ENCODE assay signal across 21 mouse cellular contexts in the genomic region with DNA sequence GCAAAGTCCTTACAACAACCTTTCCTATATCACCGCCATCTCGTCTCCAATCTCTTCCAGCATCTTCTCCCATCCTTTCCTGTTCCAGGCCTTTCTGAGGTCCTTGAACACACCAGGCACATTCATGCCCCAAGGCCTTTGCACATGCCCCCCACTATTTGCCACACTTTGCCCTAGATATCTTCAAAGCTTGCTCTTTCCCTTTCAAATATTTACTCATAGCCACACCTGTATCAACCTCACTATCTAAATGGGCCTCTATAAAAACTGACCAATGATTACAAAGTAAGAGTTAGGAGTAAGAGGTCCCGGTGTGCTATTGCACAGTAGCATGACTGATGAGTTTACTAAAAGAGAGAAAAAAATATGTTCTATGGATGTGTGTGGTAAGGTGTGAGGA. TPM values are rescaled to one million over a fixed set of nuclear protein-coding genes. Genes with fewer than 3 reads are reported as not detected.
A peak's percentile ranks its signal among the peaks of the same experiment; 100 is the strongest.
DNase-seq lines count a peak whose midpoint lies in the region; ATAC-seq lines count a peak whose summit lies in the region.
"Had no signal": no experiment of that assay in that cellular context is flagged by ENCODE, and none has a peak within 500 bp of the region (broad histone marks: within the 10 kb centered on the region; RNA-seq: fewer than 3 reads in every experiment).

No protein-coding gene starts in this region.

- no peaks in the 10 kb centered on the region for H3K4me1 ChIP-seq in intestine, embryonic 14.5 days (replicated peaks; ENCODE audit: control insufficient read depth, insufficient read depth, low read length)
- H3K4me1 ChIP-seq in intestine, embryonic 16.5 days (ENCODE audit: control insufficient read depth, insufficient read depth, low read length) = no peaks in the 10 kb centered on the region
- H3K4me1 ChIP-seq in stomach, embryonic 15.5 days = no peaks in the 10 kb centered on the region
- H3K4me1 ChIP-seq: embryonic facial prominence, embryonic 12.5 days; embryonic facial prominence, embryonic 15.5 days; hindbrain, embryonic 12.5 days had no signal

- no peak overlapping the region for H3K27ac ChIP-seq in intestine, embryonic 14.5 days (ENCODE audit: low read depth)
- no peak overlapping the region for H3K27ac ChIP-seq in intestine, embryonic 16.5 days (ENCODE audit: low read length)
- no peak overlapping the region for H3K27ac ChIP-seq in stomach, embryonic 15.5 days
- H3K27ac ChIP-seq: embryonic facial prominence, embryonic 12.5 days; embryonic facial prominence, embryonic 15.5 days; gastrocnemius, adult 2 months; hindbrain, embryonic 12.5 days had no signal

- WGBS in intestine, embryonic 14.5 days = 78% methylated on average over 3 of the region's 3 CpGs
- 66% methylated on average over 3 of the region's 3 CpGs for WGBS in intestine, embryonic 16.5 days
- WGBS in large intestine, adult 2 months = 25% methylated on average over 3 of the region's 3 CpGs
- WGBS in stomach, embryonic 15.5 days = 71% methylated on average over 3 of the region's 3 CpGs

- H3K27me3 ChIP-seq in intestine, embryonic 14.5 days (replicated peaks; ENCODE audit: control insufficient read depth, insufficient read depth, low read length) = no peaks in the 10 kb centered on the region
- H3K27me3 ChIP-seq in intestine, embryonic 16.5 days (replicated peaks; ENCODE audit: control insufficient read depth, insufficient read depth, low read length) = no peaks in the 10 kb centered on the region
- no peaks in the 10 kb centered on the region for H3K27me3 ChIP-seq in stomach, embryonic 15.5 days (replicated peaks)
- H3K27me3 ChIP-seq: embryonic facial prominence, embryonic 12.5 days; embryonic facial prominence, embryonic 15.5 days; hindbrain, embryonic 12.5 days had no signal

- peak; percentile 46 for DNase-seq in intestine, embryonic 14.5 days (ENCODE audit: low spot score)
- DNase-seq in large intestine, adult 2 months (ENCODE audit: low read depth, low spot score) = peak; percentile 44
- no peak for DNase-seq in kidney, adult 8-10 months
- DNase-seq in layer of hippocampus, postnatal 10 days (ENCODE audit: low spot score in 2 of 2) = no peak
- no peak for DNase-seq in cerebellum, adult 11-12 months
- DNase-seq: adrenal gland, adult 8-10 months; adrenal gland, postnatal 25 days; cerebellum, adult 18-20 months; cerebellum, adult 9-10 months; cerebellum, postnatal 14 days; forebrain, postnatal 0 days; gastrocnemius, adult 2 months; gastrocnemius, postnatal 14 days had no signal

- H3K36me3 ChIP-seq in intestine, embryonic 14.5 days (ENCODE audit: control insufficient read depth, insufficient read depth, low read length) = no peaks in the 10 kb centered on the region
- H3K36me3 ChIP-seq in intestine, embryonic 16.5 days (ENCODE audit: control insufficient read depth, insufficient read depth, low read length) = no peaks in the 10 kb centered on the region
- H3K36me3 ChIP-seq in stomach, embryonic 15.5 days = no peaks in the 10 kb centered on the region
- H3K36me3 ChIP-seq: embryonic facial prominence, embryonic 12.5 days; embryonic facial prominence, embryonic 15.5 days; hindbrain, embryonic 12.5 days had no signal

- H3K4me3 ChIP-seq in intestine, embryonic 14.5 days (ENCODE audit: low read depth, low read length) = no peak overlapping the region
- H3K4me3 ChIP-seq in intestine, embryonic 16.5 days (ENCODE audit: low read length) = no peak overlapping the region
- H3K4me3 ChIP-seq in stomach, embryonic 15.5 days (replicated peaks) = no peak overlapping the region
- H3K4me3 ChIP-seq: embryonic facial prominence, embryonic 12.5 days; embryonic facial prominence, embryonic 15.5 days; gastrocnemius, adult 2 months; hindbrain, embryonic 12.5 days had no signal

- no peak for ATAC-seq in intestine, embryonic 14.5 days (replicated peaks; ENCODE audit: low FRiP score, low TSS enrichment, low read depth)
- no peak; the same call in 1 of the 2 replicates for ATAC-seq in intestine, embryonic 16.5 days
- ATAC-seq in stomach, embryonic 15.5 days (ENCODE audit: insufficient read depth, low FRiP score, low read depth) = peak; percentile 56; the same call in 1 of the 2 replicates
- ATAC-seq: activated CD4-positive, CD25-positive, alpha-beta regulatory T cell, adult 4 months; forebrain, embryonic 14.5 days; forebrain, postnatal 0 days had no signal

- no peak overlapping the region for H3K4me2 ChIP-seq in intestine, embryonic 14.5 days (ENCODE audit: low read length)
- no peak overlapping the region for H3K4me2 ChIP-seq in intestine, embryonic 16.5 days (ENCODE audit: low read depth, low read length)
- no peak overlapping the region for H3K4me2 ChIP-seq in stomach, embryonic 15.5 days
- H3K4me2 ChIP-seq: embryonic facial prominence, embryonic 12.5 days; embryonic facial prominence, embryonic 15.5 days; heart, embryonic 11.5 days; hindbrain, embryonic 12.5 days had no signal

- H3K9ac ChIP-seq in intestine, embryonic 14.5 days (ENCODE audit: low read length) = no peak overlapping the region
- no peak overlapping the region for H3K9ac ChIP-seq in intestine, embryonic 16.5 days (ENCODE audit: low read depth, low read length)
- no peak overlapping the region for H3K9ac ChIP-seq in stomach, embryonic 15.5 days
- H3K9ac ChIP-seq: embryonic facial prominence, embryonic 12.5 days; embryonic facial prominence, embryonic 15.5 days; forebrain, postnatal 0 days; hindbrain, embryonic 12.5 days had no signal

- H3K9me3 ChIP-seq in intestine, embryonic 14.5 days (ENCODE audit: control insufficient read depth, low read length) = no peaks in the 10 kb centered on the region
- no peaks in the 10 kb centered on the region for H3K9me3 ChIP-seq in intestine, embryonic 16.5 days (ENCODE audit: control insufficient read depth, low read length)
- no peaks in the 10 kb centered on the region for H3K9me3 ChIP-seq in stomach, embryonic 15.5 days
- H3K9me3 ChIP-seq: embryonic facial prominence, embryonic 12.5 days; embryonic facial prominence, embryonic 15.5 days; hindbrain, embryonic 12.5 days had no signal

RNA-seq across cellular contexts. Expression of a gene that starts 58.4 kb away (rescaled TPM):
- polyA plus RNA-seq in intestine, embryonic 14.5 days (2014; fragmentation: Nextera tagmentation; extraction: Ambion mirVana) = 7.8 and 7.9 TPM in 2 replicates
- 7.0 and 7.1 TPM in 2 replicates for polyA plus RNA-seq in intestine, embryonic 16.5 days (2015; fragmentation: Nextera tagmentation; extraction: Ambion mirVana)
- polyA plus RNA-seq in large intestine, adult 2 months (2012; rRNA removed) = 25.0 and 35.1 TPM in 2 replicates
- 10.4 and 11.0 TPM in 2 replicates for polyA plus RNA-seq in stomach, embryonic 15.5 days (2015; fragmentation: Nextera tagmentation; extraction: Ambion mirVana)
- 1 to 10 TPM; 3.3 to 3.7 TPM for total RNA-seq in layer of hippocampus, postnatal 10 days (2021)

Comparison
In these comparisons a context has a peak if more than half of its experiments do, and no peak if none do; other contexts are left out.
1. DNase-seq: peak in intestine, embryonic 14.5 days (single experiment) and large intestine, adult 2 months (single experiment); none in kidney, adult 8-10 months (0 of 2), layer of hippocampus, postnatal 10 days (0 of 2) and cerebellum, adult 11-12 months (single experiment).